Mouse (Mus musculus): ENCODE measurements around the gene Lmf1. TPM values are rescaled to one million over a fixed set of nuclear protein-coding genes. Genes with fewer than 3 reads are reported as not detected.

Gene Lmf1
- total and polyA plus RNA-seq, 3 experiments: 14.0 to 30.5 TPM; not detected in 1

DNA sequence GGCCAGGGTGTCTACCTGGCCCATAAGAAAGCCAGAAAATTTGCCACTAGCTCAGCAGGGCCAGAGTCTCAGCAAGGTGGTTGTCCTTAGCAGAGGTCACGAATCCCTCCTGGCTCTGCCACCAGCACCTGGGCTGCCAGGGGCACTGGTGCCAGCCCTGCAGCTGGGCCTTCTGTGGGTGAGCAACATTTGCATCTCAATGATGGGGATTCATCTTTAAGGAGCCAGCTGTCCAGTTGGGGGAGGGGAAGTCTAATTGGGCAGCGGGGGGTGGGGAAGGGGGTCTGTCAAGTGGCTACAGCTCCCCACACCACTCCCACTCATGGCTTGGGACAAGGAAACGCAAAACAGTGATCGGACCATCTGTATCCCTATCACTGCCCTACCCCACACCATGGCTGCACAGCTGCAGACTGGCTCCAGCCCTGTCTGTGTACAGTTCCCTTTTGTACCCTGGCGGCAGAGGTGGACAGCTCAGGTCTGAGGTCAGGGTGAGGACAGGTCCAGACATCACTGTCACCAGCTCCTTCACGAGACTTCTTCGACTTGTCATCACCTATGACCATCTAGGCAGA lies 89.7 kb downstream of the Lmf1 start:
- no peaks in the 10 kb centered on the region for H3K4me1 ChIP-seq (ENCODE audit: control insufficient read depth in 1 of 2, insufficient read depth in 2 of 2, low read length in 2 of 2)
- no peak for TF ChIP-seq MYC (IDR thresholded peaks at IDR 0.05; ENCODE audit: low read depth, low read length)
- TF ChIP-seq ZMIZ1 (IDR thresholded peaks at IDR 0.05; ENCODE audit: low read depth, low read length): no peak
- no peak for TF ChIP-seq GABPA (IDR thresholded peaks at IDR 0.05; ENCODE audit: low read depth, low read length)
- no peak for TF ChIP-seq KAT2A (conservative IDR thresholded peaks at IDR 0.05; ENCODE audit: low read depth, low read length)
- no peak for TF ChIP-seq NRF1 (IDR thresholded peaks at IDR 0.05; ENCODE audit: insufficient read depth, low read depth, low read length, poor library complexity, severe bottlenecking)
- TF ChIP-seq TBP (IDR thresholded peaks at IDR 0.05; ENCODE audit: low read depth, low read length): no peak
- no peak for TF ChIP-seq NELFE (IDR thresholded peaks at IDR 0.05; ENCODE audit: low read depth, low read length)
- TF ChIP-seq SMC3 (IDR thresholded peaks at IDR 0.05; ENCODE audit: low read depth, low read length): no peak
- TF ChIP-seq MXI1 (IDR thresholded peaks at IDR 0.05; ENCODE audit: low read depth, low read length): no peak
- no peak for TF ChIP-seq CHD1 (IDR thresholded peaks at IDR 0.05; ENCODE audit: low read depth, low read length)
- no peak for TF ChIP-seq MAFK (IDR thresholded peaks at IDR 0.05; ENCODE audit: borderline replicate concordance, low read depth, low read length)
- TF ChIP-seq RCOR1 (IDR thresholded peaks at IDR 0.05; ENCODE audit: low read depth, low read length): no peak
- no peak for TF ChIP-seq EP300 (IDR thresholded peaks at IDR 0.05; ENCODE audit: low read depth in 1 of 2, low read length in 2 of 2)
- DNase-seq (ENCODE audit: low read depth, low spot score): no peak
- no peaks in the 10 kb centered on the region for H3K79me2 ChIP-seq (ENCODE audit: control insufficient read depth, insufficient read depth, low read length, poor library complexity)
- no peaks in the 10 kb centered on the region for H3K9me3 ChIP-seq (replicated peaks; ENCODE audit: insufficient read depth, low read length)
- no peak overlapping the region for H3K4me3 ChIP-seq (ENCODE audit: control insufficient read depth in 1 of 2, insufficient read depth in 1 of 2, low read depth in 2 of 2, low read length in 2 of 2)
- peaks cover 0 to 2% of the 10 kb centered on the region in 2 experiments; a peak in 1 of 4 replicates for H3K27me3 ChIP-seq (ENCODE audit: control insufficient read depth in 1 of 2, insufficient read depth in 2 of 2, low read length in 2 of 2)
- no peak overlapping the region for H3K9ac ChIP-seq (ENCODE audit: control insufficient read depth, low read depth, low read length, poor library complexity, severe bottlenecking)
- H3K36me3 ChIP-seq (ENCODE audit: control insufficient read depth in 1 of 2, insufficient read depth in 2 of 2, low read length in 2 of 2): no peaks in the 10 kb centered on the region
- H3K27ac ChIP-seq (ENCODE audit: control insufficient read depth, low read depth, low read length): no peak overlapping the region

DNA sequence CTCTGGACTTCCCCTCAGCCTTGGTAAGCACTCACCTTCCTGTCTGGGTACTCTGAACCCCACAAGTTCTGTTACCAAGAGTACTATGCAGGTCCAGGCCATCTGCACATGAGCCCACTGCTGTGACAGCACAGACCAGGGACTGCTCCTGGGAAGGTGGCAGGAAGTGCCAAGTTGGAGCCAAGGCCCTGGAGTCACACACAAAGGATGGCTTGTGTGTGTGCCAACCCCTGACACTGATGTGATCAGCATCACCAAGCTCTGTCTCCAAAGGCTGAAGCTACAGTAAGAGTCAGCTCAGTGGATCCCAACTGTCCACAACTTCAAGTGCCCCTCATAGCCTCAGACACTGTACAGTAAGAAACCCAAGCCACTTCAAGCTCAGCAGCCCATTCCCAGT lies 94.1 kb downstream of the Lmf1 start:
- Histone ChIP-seq H3K9ac (ENCODE audit: control insufficient read depth, low read depth, low read length, poor library complexity, severe bottlenecking) (no peak overlapping the region), H3K27ac (ENCODE audit: control insufficient read depth, low read depth, low read length) (no peak overlapping the region), H3K4me1 (ENCODE audit: control insufficient read depth in 1 of 2, insufficient read depth in 2 of 2, low read length in 2 of 2) (no peaks in the 10 kb centered on the region), H3K4me3 (ENCODE audit: control insufficient read depth in 1 of 2, insufficient read depth in 1 of 2, low read depth in 2 of 2, low read length in 2 of 2) (no peak overlapping the region), H3K27me3 (ENCODE audit: control insufficient read depth in 1 of 2, insufficient read depth in 2 of 2, low read length in 2 of 2) (peaks cover 0 to 2% of the 10 kb centered on the region in 2 experiments; a peak in 1 of 4 replicates), H3K36me3 (ENCODE audit: control insufficient read depth in 1 of 2, insufficient read depth in 2 of 2, low read length in 2 of 2) (no peaks in the 10 kb centered on the region), H3K79me2 (ENCODE audit: control insufficient read depth, insufficient read depth, low read length, poor library complexity) (no peaks in the 10 kb centered on the region), H3K9me3 (replicated peaks; ENCODE audit: insufficient read depth, low read length) (no peaks in the 10 kb centered on the region)
- no peak for TF ChIP-seq ZMIZ1 (IDR thresholded peaks at IDR 0.05; ENCODE audit: low read depth, low read length)
- TF ChIP-seq MAFK (IDR thresholded peaks at IDR 0.05; ENCODE audit: borderline replicate concordance, low read depth, low read length): no peak
- TF ChIP-seq MXI1 (IDR thresholded peaks at IDR 0.05; ENCODE audit: low read depth, low read length): no peak
- TF ChIP-seq NELFE (IDR thresholded peaks at IDR 0.05; ENCODE audit: low read depth, low read length): no peak
- no peak for TF ChIP-seq MAX (IDR thresholded peaks at IDR 0.05; ENCODE audit: low read length)
- no peak for TF ChIP-seq HCFC1 (IDR thresholded peaks at IDR 0.05; ENCODE audit: low read depth, low read length)
- no peak for TF ChIP-seq CHD1 (IDR thresholded peaks at IDR 0.05; ENCODE audit: low read depth, low read length)
- no peak for TF ChIP-seq USF2 (IDR thresholded peaks at IDR 0.05; ENCODE audit: borderline replicate concordance in 1 of 2, insufficient read depth in 1 of 2, low read depth in 1 of 2, low read length in 2 of 2)
- no peak for TF ChIP-seq JUND (IDR thresholded peaks at IDR 0.05; ENCODE audit: low read depth, low read length)
- TF ChIP-seq GABPA (IDR thresholded peaks at IDR 0.05; ENCODE audit: low read depth, low read length): no peak
- TF ChIP-seq MEF2A (IDR thresholded peaks at IDR 0.05; ENCODE audit: extremely low read depth, insufficient replicate concordance, low read depth, low read length, poor library complexity, severe bottlenecking): no peak
- TF ChIP-seq POLR2A (IDR thresholded peaks at IDR 0.05; ENCODE audit: control insufficient read depth in 1 of 2, insufficient read depth in 1 of 2, low read depth in 1 of 2, low read length in 2 of 2, poor library complexity in 1 of 2): no peak
- no peak for TF ChIP-seq SIN3A (IDR thresholded peaks at IDR 0.05; ENCODE audit: low read length)
- DNase-seq (ENCODE audit: low read depth, low spot score): no peak
